Mouse (Mus musculus): ENCODE data around the gene Cd52. TPM values are rescaled to one million over a fixed set of nuclear protein-coding genes. Genes with fewer than 3 reads are reported as not detected.
A peak's percentile ranks its signal among the peaks of the same experiment; 100 is the strongest.
"Not testable (repeated sequence)": the region's sequence is repeated elsewhere in the genome, so short reads cannot be mapped to it uniquely, and the experiment has no call there.

Gene Cd52
- 4.8 and 5.0 TPM in 2 replicates for polyA plus RNA-seq (2016; fragmentation: Nextera tagmentation; extraction: Ambion mirVana)

DNA sequence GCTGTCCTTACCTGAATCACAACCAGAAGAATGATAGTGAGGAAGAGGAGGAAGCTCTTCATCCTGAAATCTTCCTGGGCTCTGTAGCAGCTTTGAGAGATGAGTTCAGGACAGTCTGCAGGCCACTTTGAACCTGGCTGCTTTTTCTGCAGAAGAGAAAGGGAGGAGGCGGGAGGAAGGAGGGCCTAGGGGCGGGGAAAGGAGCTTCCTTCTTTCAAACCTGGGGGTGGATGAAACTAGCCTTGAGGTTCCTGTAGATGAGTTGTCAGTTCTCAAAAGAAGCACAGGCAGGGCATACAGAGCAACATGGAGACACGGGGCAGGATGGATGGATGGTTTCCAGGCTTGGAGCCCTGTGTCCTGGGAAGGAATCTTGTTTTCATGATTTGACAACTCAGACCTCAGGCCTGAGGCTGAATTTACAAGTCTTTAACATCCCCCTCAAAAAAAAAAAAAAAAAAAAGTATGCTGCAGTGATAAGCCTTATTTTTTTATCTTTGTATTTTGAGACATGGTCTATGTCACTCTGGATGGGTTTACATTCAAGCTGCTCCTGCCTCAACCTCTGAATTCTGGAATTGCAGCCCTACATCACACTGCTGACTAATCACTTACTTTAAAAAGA lies at the start of gene Cd52:
Gene Cd52 (minus strand): TSS at position 160 of the 625 bp plus-strand sequence.
- ATAC-seq (ENCODE audit: low FRiP score): no peak
- Histone ChIP-seq H3K36me3 (no peaks in the 10 kb centered on the region), H3K4me1 (no peaks in the 10 kb centered on the region), H3K4me2 (replicated peaks) (no peak within 1 kb of the TSS), H3K27me3 (0 out of 2 replicates have a peak, but pooled peaks cover 2% of the 10 kb centered on the region), H3K27ac (no peak within 1 kb of the TSS), H3K9me3 (replicated peaks) (no peaks in the 10 kb centered on the region), H3K4me3 (no peak within 1 kb of the TSS), H3K9ac (no peak within 1 kb of the TSS)
- 62% methylated on average over 3 of the region's 3 CpGs for WGBS

DNA sequence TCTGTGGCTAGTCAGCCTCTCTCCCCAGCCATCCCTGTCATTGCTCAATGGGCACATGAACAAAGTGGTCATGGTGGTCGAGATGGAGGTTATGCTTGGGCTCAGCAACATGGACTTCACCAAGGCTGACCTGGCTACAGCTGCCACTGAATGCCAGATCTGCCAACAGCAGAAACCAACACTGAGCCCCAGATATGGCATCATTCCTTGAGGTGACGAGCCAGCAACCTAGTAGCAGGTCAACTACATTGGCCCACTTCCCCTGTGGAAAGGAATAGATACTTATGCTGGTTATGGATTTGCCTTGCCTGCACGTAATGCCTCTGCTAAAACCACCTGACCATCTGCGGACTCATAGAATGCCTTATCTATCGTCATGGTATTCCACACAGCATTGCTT lies 49.4 kb upstream of the Cd52 start:
- H3K27me3 ChIP-seq; H3K4me2 ChIP-seq (replicated peaks); H3K4me3 ChIP-seq; H3K4me1 ChIP-seq; H3K9me3 ChIP-seq (replicated peaks); H3K9ac ChIP-seq; ATAC-seq (ENCODE audit: low FRiP score); H3K27ac ChIP-seq: not testable (repeated sequence)
- WGBS: 95% methylated on average over 5 of the region's 5 CpGs
- H3K36me3 ChIP-seq: peaks cover 22% of the 10 kb centered on the region

DNA sequence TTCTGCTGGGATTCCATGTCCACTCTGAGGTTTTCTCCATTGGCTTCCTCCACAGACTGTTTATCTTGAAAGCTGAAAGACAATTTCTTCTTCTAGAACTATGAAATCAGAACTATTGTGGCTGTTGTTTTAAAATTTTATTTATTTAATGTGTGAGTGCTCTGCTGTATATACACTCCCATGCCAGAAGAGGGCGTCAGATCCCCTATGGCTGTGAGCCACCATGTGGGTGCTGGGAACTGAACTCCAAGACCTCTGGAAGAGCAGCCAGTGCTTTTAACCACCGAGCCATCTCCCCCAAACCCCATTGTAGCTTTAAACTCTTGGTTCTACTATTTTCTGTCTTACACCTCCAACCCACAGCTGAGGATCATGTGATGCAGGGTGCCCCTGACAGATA lies 44.0 kb upstream of the Cd52 start:
- H3K4me3 ChIP-seq: no peak overlapping the region
- H3K27me3 ChIP-seq: no peaks in the 10 kb centered on the region
- no peak overlapping the region for H3K4me2 ChIP-seq (replicated peaks)
- H3K36me3 ChIP-seq: peaks cover 11% of the 10 kb centered on the region; the same call in 1 of the 2 replicates
- H3K27ac ChIP-seq: no peak overlapping the region
- 95% methylated on average over 2 of the region's 2 CpGs for WGBS
- H3K9ac ChIP-seq: no peak overlapping the region
- H3K9me3 ChIP-seq (replicated peaks): no peaks in the 10 kb centered on the region
- no peak for ATAC-seq (ENCODE audit: low FRiP score)
- no peaks in the 10 kb centered on the region for H3K4me1 ChIP-seq

DNA sequence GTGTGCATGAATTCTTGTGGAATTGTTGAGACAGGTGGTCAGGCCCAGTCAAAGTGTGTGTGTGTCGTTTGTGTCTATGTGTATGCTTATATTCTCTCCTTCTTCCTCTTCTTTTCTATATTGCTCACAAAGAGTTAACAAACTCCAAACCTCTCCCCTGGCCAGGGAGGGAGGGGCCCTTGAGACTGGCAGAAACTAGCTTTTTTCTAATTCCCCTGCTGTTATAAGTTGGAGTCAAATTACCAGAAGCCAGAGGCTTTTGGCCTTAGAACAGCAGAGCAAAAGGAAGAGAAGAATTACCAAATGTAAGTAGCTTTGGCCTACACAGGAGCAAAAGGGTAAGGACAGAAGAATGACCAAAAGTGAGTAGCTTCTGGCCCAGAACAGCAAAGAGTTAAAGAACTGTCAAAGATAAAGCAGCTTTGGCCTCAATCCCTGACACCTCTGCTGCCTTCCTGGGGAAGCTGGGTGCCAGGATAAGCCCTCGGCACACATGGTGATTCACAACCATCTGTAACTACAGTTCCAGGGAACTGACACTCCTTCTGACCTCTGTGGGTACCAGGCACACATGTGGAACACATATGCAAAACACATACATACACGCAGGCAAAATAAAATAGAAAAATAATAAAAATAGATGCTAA lies 41.5 kb upstream of the Cd52 start:
- no peak overlapping the region for H3K9ac ChIP-seq
- H3K36me3 ChIP-seq: peaks cover 20% of the 10 kb centered on the region
- ATAC-seq (ENCODE audit: low FRiP score): no peak
- H3K4me2 ChIP-seq (replicated peaks): no peak overlapping the region
- H3K27me3 ChIP-seq: no peaks in the 10 kb centered on the region
- no peak overlapping the region for H3K27ac ChIP-seq
- no peaks in the 10 kb centered on the region for H3K4me1 ChIP-seq
- no peaks in the 10 kb centered on the region for H3K9me3 ChIP-seq (replicated peaks)
- H3K4me3 ChIP-seq: no peak overlapping the region
- WGBS: 70% methylated on average over 3 of the region's 3 CpGs

DNA sequence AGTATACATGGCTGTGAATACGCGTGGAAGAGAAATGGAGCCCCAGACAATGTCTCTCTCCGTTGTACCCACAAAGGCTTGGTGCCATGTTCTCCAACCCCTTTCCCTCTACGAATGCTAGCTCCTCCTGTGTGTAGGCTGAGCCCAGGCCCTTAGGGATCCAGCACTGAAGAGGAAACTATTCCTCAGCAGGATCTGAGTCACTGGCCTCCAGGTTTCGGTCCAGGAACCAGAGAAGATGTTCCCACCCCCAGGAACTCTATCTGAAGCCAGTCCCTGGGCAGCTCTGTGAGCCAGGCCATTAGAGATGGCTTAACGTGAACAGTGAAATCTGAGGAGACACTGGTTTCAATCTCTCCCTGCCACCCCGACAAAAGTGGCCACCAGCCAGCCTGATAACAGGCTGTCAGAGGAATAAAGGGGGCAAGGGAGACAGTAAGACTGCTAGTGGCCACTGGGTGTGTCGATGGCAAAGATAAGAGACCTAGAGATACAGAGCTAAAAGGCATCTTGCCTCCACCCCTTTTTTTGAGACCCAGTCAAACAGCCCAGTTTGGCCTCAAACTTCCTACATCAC lies 37.7 kb upstream of the Cd52 start:
- Histone ChIP-seq H3K4me3 (no peak overlapping the region), H3K27ac (no peak overlapping the region), H3K27me3 (no peaks in the 10 kb centered on the region), H3K36me3 (peaks cover 21% of the 10 kb centered on the region), H3K9me3 (replicated peaks) (no peaks in the 10 kb centered on the region), H3K4me1 (peaks cover 14% of the 10 kb centered on the region), H3K9ac (peak overlapping the region; percentile 13; the same call in 1 of the 2 replicates), H3K4me2 (replicated peaks) (no peak overlapping the region)
- WGBS: 86% methylated on average over 8 of the region's 8 CpGs
- no peak for ATAC-seq (ENCODE audit: low FRiP score)

- WGBS: 92% methylated on average over 3 of the region's 3 CpGs
- ATAC-seq (ENCODE audit: low FRiP score): no peak
- H3K36me3 ChIP-seq: peaks cover 19% of the 10 kb centered on the region
- no peak overlapping the region for H3K27ac ChIP-seq
- no peaks in the 10 kb centered on the region for H3K27me3 ChIP-seq
- H3K9ac ChIP-seq: peak overlapping the region; percentile 13; the same call in 1 of the 2 replicates
- no peaks in the 10 kb centered on the region for H3K9me3 ChIP-seq (replicated peaks)
- peaks cover 19% of the 10 kb centered on the region for H3K4me1 ChIP-seq
- H3K4me3 ChIP-seq: no peak overlapping the region
- no peak overlapping the region for H3K4me2 ChIP-seq (replicated peaks)
Observed at GRCm38 (mm10) chr4:134132117-134132516, 37.2 kb upstream of the Cd52 start.

DNA sequence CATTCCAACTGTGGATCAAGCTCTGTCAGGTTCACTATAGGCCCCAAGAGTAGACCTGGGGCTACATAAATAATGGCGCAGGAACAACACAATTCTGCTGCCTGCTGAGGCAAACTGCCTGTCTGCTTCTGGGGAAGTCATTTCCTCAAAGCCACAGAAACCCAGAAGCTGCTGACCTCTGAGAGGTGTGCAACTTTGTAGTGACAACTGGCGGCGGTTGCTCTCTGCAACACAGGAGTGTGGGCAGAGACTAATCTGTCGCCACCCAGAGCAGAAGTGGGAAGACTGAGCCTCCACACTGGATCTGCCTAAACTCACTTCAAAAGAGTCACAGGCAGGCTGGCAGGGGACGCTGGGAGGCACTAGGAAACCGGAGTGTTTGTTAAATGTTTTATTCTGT lies 34.6 kb upstream of the Cd52 start:
- Histone ChIP-seq H3K4me2 (replicated peaks) (peak overlapping the region; percentile 91), H3K27me3 (no peaks in the 10 kb centered on the region), H3K9ac (no peak overlapping the region), H3K4me1 (peaks cover 24% of the 10 kb centered on the region), H3K4me3 (0 out of 2 replicates have a peak overlapping the region, but pooled peaks have one; percentile 84), H3K36me3 (peaks cover 19% of the 10 kb centered on the region), H3K27ac (peak overlapping the region; percentile 60; the same call in 1 of the 2 replicates), H3K9me3 (replicated peaks) (no peaks in the 10 kb centered on the region)
- 48% methylated on average over 6 of the region's 6 CpGs for WGBS
- no peak for ATAC-seq (ENCODE audit: low FRiP score)

DNA sequence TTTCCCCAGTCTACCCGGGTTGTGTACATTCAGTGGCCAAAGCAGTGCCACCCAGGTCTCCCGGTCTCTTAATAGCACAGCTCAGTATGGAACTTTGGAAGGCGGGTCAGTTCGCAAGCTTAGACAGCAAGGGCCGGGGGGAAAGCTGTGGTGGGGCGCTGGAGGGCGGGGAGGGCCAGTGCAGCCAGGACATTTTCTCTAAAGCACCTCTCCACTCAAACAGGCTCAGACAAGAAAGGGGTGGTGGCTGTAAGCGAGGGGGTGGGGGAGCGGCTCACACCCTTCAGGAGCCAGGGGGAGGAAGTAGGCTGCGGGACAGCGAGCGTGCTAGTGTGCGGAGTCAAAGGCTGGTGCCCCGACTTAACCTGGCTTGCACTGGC lies 34.1 kb upstream of the Cd52 start:
- Histone ChIP-seq H3K9me3 (replicated peaks) (no peaks in the 10 kb centered on the region), H3K27ac (peak overlapping the region; percentile 60), H3K4me3 (peak overlapping the region; percentile 84), H3K4me1 (peaks cover 27% of the 10 kb centered on the region), H3K4me2 (replicated peaks) (peak overlapping the region; percentile 91), H3K27me3 (no peaks in the 10 kb centered on the region), H3K9ac (peak overlapping the region; percentile 89), H3K36me3 (peaks cover 19% of the 10 kb centered on the region)
- peak; percentile 39; the same call in 1 of the 2 replicates for ATAC-seq (ENCODE audit: low FRiP score)
- WGBS: 7% methylated on average over 14 of the region's 14 CpGs

DNA sequence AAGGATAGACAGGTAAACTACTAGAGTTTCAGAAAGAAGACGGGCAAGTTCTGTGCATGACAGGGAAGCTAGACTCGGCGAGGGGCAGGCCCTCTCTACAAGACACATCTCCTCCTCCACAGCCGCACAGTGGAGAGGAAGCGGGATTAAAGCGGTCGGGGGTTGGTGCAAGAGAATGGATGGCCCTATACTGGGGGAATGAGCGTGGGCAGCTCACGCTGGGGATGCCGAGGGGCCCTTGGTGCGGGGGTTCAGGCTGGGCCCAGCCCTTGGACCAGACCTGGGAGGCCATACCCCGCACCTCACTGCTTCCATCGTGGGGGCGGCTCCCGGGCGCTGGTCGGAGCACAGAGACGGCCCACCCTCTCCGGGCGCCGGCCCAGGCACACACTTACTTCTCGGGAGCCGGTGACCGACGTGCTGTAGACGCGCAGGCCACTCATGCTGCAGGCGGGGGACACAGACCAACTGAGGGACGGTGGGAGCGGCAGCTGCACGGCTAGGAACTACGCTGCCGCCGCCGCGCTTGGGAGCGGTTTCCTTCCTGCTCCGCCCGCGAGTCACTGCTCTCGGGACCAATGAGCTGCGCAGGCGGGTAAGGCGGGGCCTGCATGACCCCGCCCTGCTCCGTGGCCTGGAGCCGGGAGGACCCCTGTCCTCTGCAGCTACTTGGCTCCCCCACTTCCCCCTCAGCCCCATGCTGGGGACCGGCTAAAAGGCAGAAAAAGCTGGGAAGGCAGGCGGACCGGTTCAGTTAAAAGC lies 33.5 kb upstream of the Cd52 start, which contains the start of gene Sh3bgrl3:
Gene Sh3bgrl3 (minus strand): TSS at position 569 of the 762 bp plus-strand sequence.
- H3K36me3 ChIP-seq: peaks cover 19% of the 10 kb centered on the region
- peak within 1 kb of the TSS; percentile 91 for H3K4me2 ChIP-seq (replicated peaks)
- H3K9ac ChIP-seq: peak within 1 kb of the TSS; percentile 89
- H3K4me3 ChIP-seq: peak within 1 kb of the TSS; percentile 84
- peak within 1 kb of the TSS; percentile 76 for H3K27ac ChIP-seq
- WGBS: under 1% methylated on average over 50 of the region's 50 CpGs
- peaks cover 29% of the 10 kb centered on the region for H3K4me1 ChIP-seq
- H3K27me3 ChIP-seq: no peaks in the 10 kb centered on the region
- ATAC-seq (ENCODE audit: low FRiP score): peak; percentile 95
- no peaks in the 10 kb centered on the region for H3K9me3 ChIP-seq (replicated peaks)

GRCm38 (mm10) chr4:134127793-134128192 lies 32.9 kb upstream of the Cd52 start:
- WGBS: 60% methylated on average over 8 of the region's 8 CpGs
- peak overlapping the region; percentile 84 for H3K4me3 ChIP-seq
- H3K4me2 ChIP-seq (replicated peaks): peak overlapping the region; percentile 91
- ATAC-seq (ENCODE audit: low FRiP score): 0 out of 2 replicates have a peak, but pooled peaks have one; percentile 1
- peak overlapping the region; percentile 89 for H3K9ac ChIP-seq
- H3K27me3 ChIP-seq: no peaks in the 10 kb centered on the region
- H3K4me1 ChIP-seq: peaks cover 29% of the 10 kb centered on the region
- H3K27ac ChIP-seq: 0 out of 2 replicates have a peak overlapping the region, but pooled peaks have one; percentile 76
- no peaks in the 10 kb centered on the region for H3K9me3 ChIP-seq (replicated peaks)
- H3K36me3 ChIP-seq: peaks cover 17% of the 10 kb centered on the region

- Histone ChIP-seq H3K9me3 (replicated peaks) (no peaks in the 10 kb centered on the region), H3K27ac (no peak overlapping the region), H3K9ac (no peak overlapping the region), H3K27me3 (no peaks in the 10 kb centered on the region), H3K4me3 (no peak overlapping the region), H3K36me3 (peaks cover 14% of the 10 kb centered on the region), H3K4me1 (peaks cover 29% of the 10 kb centered on the region), H3K4me2 (replicated peaks) (0 out of 2 replicates have a peak overlapping the region, but pooled peaks have one; percentile 91)
- ATAC-seq (ENCODE audit: low FRiP score): no peak
- WGBS: 86% methylated on average over 7 of the region's 7 CpGs
Observed at GRCm38 (mm10) chr4:134127121-134127455, 32.2 kb upstream of the Cd52 start.
